Mouse (Mus musculus): Measurements from ENCODE around the gene Mgat1. TPM values are rescaled to one million over a fixed set of nuclear protein-coding genes. Genes with fewer than 3 reads are reported as not detected.

The Mgat1 gene
- polyA plus RNA-seq, 2 experiments = 64.7 to 83.7 TPM

GRCm38 (mm10) chr11:49246523-49246922 lies 2.5 kb downstream of the Mgat1 start:
- Histone ChIP-seq H3K4me3 (replicated peaks; ENCODE audit: low read length) (no peak overlapping the region), H3K9me3 (ENCODE audit: control insufficient read depth, low read length) (no peaks in the 10 kb centered on the region), H3K4me2 (replicated peaks; ENCODE audit: low read depth, low read length, severe bottlenecking) (no peak overlapping the region), H3K27ac (replicated peaks; ENCODE audit: low read depth, low read length) (no peak overlapping the region), H3K36me3 (ENCODE audit: control insufficient read depth, insufficient read depth, low read length) (no peaks in the 10 kb centered on the region), H3K4me1 (ENCODE audit: control insufficient read depth, insufficient read depth, low read length) (peaks cover 31% of the 10 kb centered on the region), H3K27me3 (ENCODE audit: control insufficient read depth, insufficient read depth, low read length) (no peaks in the 10 kb centered on the region), H3K9ac (ENCODE audit: low read depth, low read length, severe bottlenecking) (no peak overlapping the region)
- ATAC-seq (ENCODE audit: low FRiP score, low read depth) = no peak
- 69% methylated on average over 4 of the region's 4 CpGs for WGBS
- no peak for DNase-seq (ENCODE audit: low spot score)
- no peak for TF ChIP-seq POLR2A (IDR thresholded peaks at IDR 0.05; ENCODE audit: borderline replicate concordance, extremely low read depth, insufficient read depth, insufficient read length)

DNA sequence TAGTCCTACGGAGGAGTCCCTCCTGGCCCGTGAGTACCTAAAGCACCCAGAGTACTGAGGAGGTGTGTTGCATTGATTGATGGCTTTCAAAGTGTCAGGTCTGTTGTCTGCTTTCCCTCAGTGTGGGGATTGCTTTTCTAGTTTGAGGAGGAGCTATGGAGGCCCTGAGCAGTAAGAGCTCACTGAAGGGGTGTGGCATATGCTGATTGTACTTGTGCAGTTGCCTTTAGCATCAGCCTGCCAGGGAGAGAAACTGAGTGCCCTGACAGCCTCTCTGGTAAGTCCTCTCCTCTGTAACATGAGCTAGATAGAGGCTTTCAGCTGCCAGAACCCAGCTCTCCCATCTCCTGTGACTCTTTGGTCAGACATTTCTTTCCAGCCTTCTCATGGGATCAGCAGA lies 3.3 kb downstream of the Mgat1 start:
- ATAC-seq (ENCODE audit: low FRiP score, low read depth) (no peak), DNase-seq (ENCODE audit: low spot score) (no peak)
- H3K27me3 ChIP-seq (ENCODE audit: control insufficient read depth, insufficient read depth, low read length) = no peaks in the 10 kb centered on the region
- 23% methylated on average over 2 of the region's 2 CpGs for WGBS
- no peaks in the 10 kb centered on the region for H3K36me3 ChIP-seq (ENCODE audit: control insufficient read depth, insufficient read depth, low read length)
- no peak overlapping the region for H3K4me3 ChIP-seq (replicated peaks; ENCODE audit: low read length)
- no peak overlapping the region for H3K27ac ChIP-seq (replicated peaks; ENCODE audit: low read depth, low read length)
- TF ChIP-seq POLR2A (IDR thresholded peaks at IDR 0.05; ENCODE audit: borderline replicate concordance, extremely low read depth, insufficient read depth, insufficient read length) = no peak
- H3K4me2 ChIP-seq (replicated peaks; ENCODE audit: low read depth, low read length, severe bottlenecking) = no peak overlapping the region
- H3K9ac ChIP-seq (ENCODE audit: low read depth, low read length, severe bottlenecking) = no peak overlapping the region
- no peaks in the 10 kb centered on the region for H3K9me3 ChIP-seq (ENCODE audit: control insufficient read depth, low read length)
- H3K4me1 ChIP-seq (ENCODE audit: control insufficient read depth, insufficient read depth, low read length) = peaks cover 38% of the 10 kb centered on the region

DNA sequence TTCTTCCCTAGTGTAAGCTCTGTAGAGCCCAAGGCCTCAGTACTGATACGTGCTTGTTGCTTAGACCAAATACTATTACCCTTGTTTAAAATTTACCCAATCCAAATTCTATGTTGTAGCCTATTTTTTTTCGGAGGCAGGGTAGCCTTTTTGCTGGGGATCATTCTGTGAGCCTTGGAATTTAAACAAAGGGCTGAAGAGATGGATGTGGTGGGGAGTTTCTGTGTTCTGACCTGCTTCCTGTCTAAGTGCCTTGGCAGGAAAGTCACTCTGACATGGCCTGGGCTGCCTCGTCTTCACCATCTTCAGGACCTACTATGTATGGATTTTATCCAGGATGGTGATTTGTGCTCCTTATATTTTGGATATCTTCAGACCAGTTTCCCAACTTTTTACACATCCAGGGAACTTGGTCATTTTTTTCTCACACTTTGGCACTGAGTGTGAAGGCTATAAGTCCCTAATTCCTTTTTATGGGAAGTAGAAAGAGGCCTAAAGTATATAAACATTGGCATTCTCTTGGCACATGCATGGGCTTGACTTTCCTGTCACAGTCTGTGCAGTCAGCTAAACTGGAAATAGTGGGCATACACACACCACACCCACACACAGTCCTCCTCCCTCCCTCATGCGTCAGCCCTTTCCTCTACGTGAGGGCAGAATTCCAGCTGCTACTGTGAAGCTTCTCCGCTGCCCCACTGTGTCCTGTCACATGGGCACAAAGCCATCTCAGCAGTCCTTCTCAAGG lies 4.4 kb downstream of the Mgat1 start:
- ATAC-seq (ENCODE audit: low FRiP score, low read depth) = no peak
- Histone ChIP-seq H3K4me1 (ENCODE audit: control insufficient read depth, insufficient read depth, low read length) (peaks cover 35% of the 10 kb centered on the region), H3K4me3 (replicated peaks; ENCODE audit: low read length) (no peak overlapping the region), H3K27ac (replicated peaks; ENCODE audit: low read depth, low read length) (no peak overlapping the region), H3K4me2 (replicated peaks; ENCODE audit: low read depth, low read length, severe bottlenecking) (no peak overlapping the region), H3K9me3 (ENCODE audit: control insufficient read depth, low read length) (no peaks in the 10 kb centered on the region), H3K27me3 (ENCODE audit: control insufficient read depth, insufficient read depth, low read length) (no peaks in the 10 kb centered on the region), H3K36me3 (ENCODE audit: control insufficient read depth, insufficient read depth, low read length) (peaks cover 10% of the 10 kb centered on the region), H3K9ac (ENCODE audit: low read depth, low read length, severe bottlenecking) (no peak overlapping the region)
- TF ChIP-seq POLR2A (IDR thresholded peaks at IDR 0.05; ENCODE audit: borderline replicate concordance, extremely low read depth, insufficient read depth, insufficient read length) = no peak
- DNase-seq (ENCODE audit: low spot score) = no peak
- WGBS = 73% methylated on average over 6 of the region's 6 CpGs

DNA sequence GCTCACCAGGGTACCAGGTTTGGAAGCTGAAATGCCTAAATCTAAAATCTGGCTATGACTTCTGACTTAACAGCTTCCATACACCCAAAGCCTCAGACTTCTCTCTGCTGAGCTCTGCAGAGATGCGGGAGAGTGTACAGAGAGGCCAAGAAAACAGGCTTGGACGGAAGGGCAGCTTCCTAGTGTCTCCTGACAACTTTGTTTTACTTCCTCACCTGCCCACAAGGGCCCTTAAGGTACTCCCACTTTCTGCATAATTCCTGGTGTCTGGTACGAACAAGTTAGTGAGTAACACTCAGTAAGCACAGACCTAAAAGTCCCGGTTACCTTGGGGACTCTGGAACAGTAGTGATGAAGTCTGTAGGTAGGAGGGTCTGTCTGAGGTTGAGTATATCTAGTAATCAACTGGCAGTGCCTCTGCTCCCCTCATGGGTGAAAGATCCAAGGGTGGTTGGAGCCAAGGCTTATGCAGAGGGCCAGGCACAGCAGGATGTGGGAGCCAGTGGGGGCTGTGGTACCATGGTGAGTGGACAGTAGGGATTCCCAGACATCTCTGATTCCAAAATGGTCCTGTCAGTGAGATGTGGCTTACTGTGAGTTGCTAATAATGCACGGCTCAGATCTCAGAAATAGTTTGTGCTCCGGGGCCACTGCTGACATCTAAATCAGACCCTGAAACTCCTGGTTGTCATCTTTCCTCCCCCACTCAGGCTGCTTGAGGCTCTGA lies 5.1 kb downstream of the Mgat1 start:
- peak overlapping the region; percentile 95; the same call in 1 of the 2 replicates for H3K27ac ChIP-seq (replicated peaks; ENCODE audit: low read depth, low read length)
- DNase-seq (ENCODE audit: low spot score) (no peak), ATAC-seq (ENCODE audit: low FRiP score, low read depth) (no peak)
- peaks cover 35% of the 10 kb centered on the region for H3K4me1 ChIP-seq (ENCODE audit: control insufficient read depth, insufficient read depth, low read length)
- H3K27me3 ChIP-seq (ENCODE audit: control insufficient read depth, insufficient read depth, low read length) = no peaks in the 10 kb centered on the region
- H3K4me2 ChIP-seq (replicated peaks; ENCODE audit: low read depth, low read length, severe bottlenecking) = peak overlapping the region; percentile 74; the same call in 1 of the 2 replicates
- 79% methylated on average over 6 of the region's 6 CpGs for WGBS
- peaks cover 17% of the 10 kb centered on the region for H3K36me3 ChIP-seq (ENCODE audit: control insufficient read depth, insufficient read depth, low read length)
- H3K4me3 ChIP-seq (replicated peaks; ENCODE audit: low read length) = no peak overlapping the region
- H3K9me3 ChIP-seq (ENCODE audit: control insufficient read depth, low read length) = no peaks in the 10 kb centered on the region
- TF ChIP-seq POLR2A (IDR thresholded peaks at IDR 0.05; ENCODE audit: borderline replicate concordance, extremely low read depth, insufficient read depth, insufficient read length) = no peak
- H3K9ac ChIP-seq (ENCODE audit: low read depth, low read length, severe bottlenecking) = no peak overlapping the region

DNA sequence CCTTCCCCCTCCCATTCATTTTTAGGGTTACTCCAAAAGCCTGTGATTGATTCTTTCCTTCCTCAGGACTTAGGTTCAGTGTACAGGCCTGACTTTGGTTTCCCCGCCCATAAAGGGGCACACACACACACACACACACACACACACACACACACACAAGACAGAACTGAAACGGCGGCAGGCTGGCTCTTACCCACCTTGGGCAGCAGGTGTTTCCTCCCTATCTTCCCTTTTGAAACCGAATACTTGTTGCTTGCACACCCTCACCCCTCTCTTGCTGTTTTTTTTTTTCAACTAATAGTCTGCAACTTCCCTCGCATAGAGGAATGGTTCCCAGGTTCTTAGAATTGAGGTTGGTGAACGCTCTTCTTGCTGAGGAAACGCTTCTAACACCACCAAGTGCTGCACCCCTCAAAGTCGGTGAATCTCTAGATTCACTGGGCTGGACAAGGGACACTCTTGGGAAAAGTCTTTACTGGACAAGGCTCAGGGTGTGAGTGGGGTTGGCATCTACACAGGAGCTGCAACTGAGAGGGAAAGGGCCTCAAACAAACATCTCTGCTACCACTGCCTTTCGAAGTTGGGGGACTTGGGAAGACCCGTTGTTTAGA lies 5.9 kb downstream of the Mgat1 start:
- peak overlapping the region; percentile 95 for H3K27ac ChIP-seq (replicated peaks; ENCODE audit: low read depth, low read length)
- H3K4me3 ChIP-seq (replicated peaks; ENCODE audit: low read length) = peak overlapping the region; percentile 76
- WGBS = 14% methylated on average over 10 of the region's 10 CpGs
- H3K9me3 ChIP-seq (ENCODE audit: control insufficient read depth, low read length) = no peaks in the 10 kb centered on the region
- DNase-seq (ENCODE audit: low spot score) = no peak
- TF ChIP-seq POLR2A (IDR thresholded peaks at IDR 0.05; ENCODE audit: borderline replicate concordance, extremely low read depth, insufficient read depth, insufficient read length) = no peak
- no peak for ATAC-seq (ENCODE audit: low FRiP score, low read depth)
- H3K27me3 ChIP-seq (ENCODE audit: control insufficient read depth, insufficient read depth, low read length) = no peaks in the 10 kb centered on the region
- peaks cover 31% of the 10 kb centered on the region for H3K4me1 ChIP-seq (ENCODE audit: control insufficient read depth, insufficient read depth, low read length)
- peak overlapping the region; percentile 95 for H3K9ac ChIP-seq (ENCODE audit: low read depth, low read length, severe bottlenecking)
- H3K36me3 ChIP-seq (ENCODE audit: control insufficient read depth, insufficient read depth, low read length) = peaks cover 25% of the 10 kb centered on the region
- H3K4me2 ChIP-seq (replicated peaks; ENCODE audit: low read depth, low read length, severe bottlenecking) = peak overlapping the region; percentile 74
